28 mouse cellular contexts compared by ENCODE assay signal in the genomic region with DNA sequence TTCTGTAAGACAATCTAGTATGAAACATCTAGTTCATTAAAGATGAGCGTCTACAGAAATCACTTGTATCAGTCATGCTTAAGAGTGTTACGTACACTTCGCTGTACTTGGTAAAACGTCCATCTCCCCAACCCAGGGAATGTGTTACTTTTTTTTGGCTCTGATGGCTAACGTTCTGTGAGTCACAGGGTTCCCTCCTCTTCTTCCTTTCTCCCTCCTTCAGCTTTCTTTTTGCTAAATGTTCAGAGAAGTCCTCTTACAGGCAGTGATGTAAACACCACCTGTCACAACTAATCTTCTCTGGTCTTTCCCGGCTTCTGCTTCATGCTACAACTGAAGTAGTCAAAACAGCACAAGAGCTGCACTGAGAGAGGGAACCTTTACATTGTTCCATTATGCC. TPM values are rescaled to one million over a fixed set of nuclear protein-coding genes. Genes with fewer than 3 reads are reported as not detected.
"Had no signal": no experiment of that assay in that cellular context is flagged by ENCODE, and none has a peak within 500 bp of the region (broad histone marks: within the 10 kb centered on the region; RNA-seq: fewer than 3 reads in every experiment).

No protein-coding gene starts in this region.

- H3K9ac ChIP-seq: embryonic facial prominence, embryonic 12.5 days; embryonic facial prominence, embryonic 13.5 days; embryonic facial prominence, embryonic 15.5 days; forebrain, embryonic 12.5 days; forebrain, embryonic 13.5 days; forebrain, embryonic 15.5 days; forebrain, postnatal 0 days had no signal

- H3K27me3 ChIP-seq: embryonic facial prominence, embryonic 12.5 days; embryonic facial prominence, embryonic 13.5 days; embryonic facial prominence, embryonic 15.5 days; forebrain, embryonic 12.5 days; forebrain, embryonic 13.5 days; forebrain, embryonic 15.5 days had no signal

- ATAC-seq: forebrain, embryonic 13.5 days; forebrain, embryonic 14.5 days; forebrain, embryonic 15.5 days; forebrain, embryonic 16.5 days; forebrain, postnatal 0 days had no signal

- DNase-seq: cerebellum, adult 2 months; cerebellum, adult 8-10 months; cerebellum, adult 9-10 months; cerebellum, adult 9-11 months; cerebellum, postnatal 10 days; cerebellum, postnatal 14 days; cerebellum, postnatal 25 days; cerebellum, postnatal 36 days; forebrain, postnatal 0 days; gastrocnemius, adult 2 months; gastrocnemius, postnatal 10 days; gastrocnemius, postnatal 14 days; gastrocnemius, postnatal 25 days; gastrocnemius, postnatal 36 days; heart, adult 11 months; heart, adult 18-20 months; heart, adult 2 months had no signal

- H3K4me3 ChIP-seq: embryonic facial prominence, embryonic 10.5 days; embryonic facial prominence, embryonic 12.5 days; embryonic facial prominence, embryonic 13.5 days; embryonic facial prominence, embryonic 15.5 days; erythroblast, embryonic 14.5 days; forebrain, embryonic 10.5 days; forebrain, embryonic 12.5 days; forebrain, embryonic 13.5 days; forebrain, embryonic 15.5 days; gastrocnemius, adult 2 months; heart, adult 2 months had no signal

- H3K9me3 ChIP-seq: embryonic facial prominence, embryonic 10.5 days; embryonic facial prominence, embryonic 12.5 days; embryonic facial prominence, embryonic 13.5 days; embryonic facial prominence, embryonic 15.5 days; forebrain, embryonic 10.5 days; forebrain, embryonic 12.5 days; forebrain, embryonic 13.5 days; forebrain, embryonic 15.5 days had no signal

- H3K4me2 ChIP-seq: embryonic facial prominence, embryonic 12.5 days; embryonic facial prominence, embryonic 13.5 days; embryonic facial prominence, embryonic 15.5 days; forebrain, embryonic 12.5 days; forebrain, embryonic 13.5 days; forebrain, embryonic 15.5 days had no signal

- H3K27ac ChIP-seq: embryonic facial prominence, embryonic 10.5 days; embryonic facial prominence, embryonic 12.5 days; embryonic facial prominence, embryonic 13.5 days; embryonic facial prominence, embryonic 15.5 days; forebrain, embryonic 10.5 days; forebrain, embryonic 12.5 days; forebrain, embryonic 13.5 days; forebrain, embryonic 15.5 days; gastrocnemius, adult 2 months; heart, adult 2 months had no signal

- H3K4me1 ChIP-seq: embryonic facial prominence, embryonic 10.5 days; embryonic facial prominence, embryonic 12.5 days; embryonic facial prominence, embryonic 13.5 days; embryonic facial prominence, embryonic 15.5 days; forebrain, embryonic 10.5 days; forebrain, embryonic 12.5 days; forebrain, embryonic 13.5 days; forebrain, embryonic 15.5 days had no signal

- H3K36me3 ChIP-seq: embryonic facial prominence, embryonic 10.5 days; embryonic facial prominence, embryonic 12.5 days; embryonic facial prominence, embryonic 13.5 days; embryonic facial prominence, embryonic 15.5 days; forebrain, embryonic 10.5 days had no signal

RNA-seq across cellular contexts. Expression of a gene that starts 20.7 kb away (rescaled TPM):
- polyA plus RNA-seq: erythroblast, embryonic 14.5 days had no signal
